Mouse (Mus musculus): Measurements from ENCODE around the gene Tox3. TPM values are rescaled to one million over a fixed set of nuclear protein-coding genes. Genes with fewer than 3 reads are reported as not detected.
A peak's percentile ranks its signal among the peaks of the same experiment; 100 is the strongest.

Gene Tox3
- polyA plus RNA-seq (2016; fragmentation: Nextera tagmentation; extraction: Ambion mirVana) = 0.54 and 0.76 TPM in 2 replicates

- H3K27ac ChIP-seq = no peak within 1 kb of the TSS
- H3K4me1 ChIP-seq = no peaks in the 10 kb centered on the region
- no peaks in the 10 kb centered on the region for H3K36me3 ChIP-seq
- ATAC-seq = no peak
- peak within 1 kb of the TSS; percentile 54 for H3K4me3 ChIP-seq
- peaks cover 46% of the 10 kb centered on the region for H3K27me3 ChIP-seq (replicated peaks)
- H3K4me2 ChIP-seq = peak within 1 kb of the TSS; percentile 69
- no peaks in the 10 kb centered on the region for H3K9me3 ChIP-seq (replicated peaks)
- no peak within 1 kb of the TSS for H3K9ac ChIP-seq
- 5% methylated on average over 46 of the region's 89 CpGs for WGBS (ENCODE audit: insufficient replicate concordance)
Observed at GRCm38 (mm10) chr8:90348178-90348925, at the start of gene Tox3. Gene Tox3, minus strand, starts transcription at chr8:90348343.

GRCm38 (mm10) chr8:90392643-90393042 is 44.5 kb upstream of the Tox3 start:
- no peak overlapping the region for H3K27ac ChIP-seq
- WGBS (ENCODE audit: insufficient replicate concordance) = 84% methylated on average over 2 of the region's 2 CpGs
- H3K9ac ChIP-seq = no peak overlapping the region
- no peaks in the 10 kb centered on the region for H3K36me3 ChIP-seq
- no peaks in the 10 kb centered on the region for H3K27me3 ChIP-seq (replicated peaks)
- H3K4me3 ChIP-seq = no peak overlapping the region
- H3K9me3 ChIP-seq (replicated peaks) = no peaks in the 10 kb centered on the region
- no peaks in the 10 kb centered on the region for H3K4me1 ChIP-seq
- ATAC-seq = no peak
- no peak overlapping the region for H3K4me2 ChIP-seq

- no peak overlapping the region for H3K9ac ChIP-seq
- 28% methylated on average over 3 of the region's 3 CpGs for WGBS (ENCODE audit: insufficient replicate concordance)
- H3K4me1 ChIP-seq = no peaks in the 10 kb centered on the region
- 0 out of 2 replicates have a peak, but pooled peaks have one; percentile 15 for ATAC-seq
- H3K27ac ChIP-seq = no peak overlapping the region
- H3K36me3 ChIP-seq = no peaks in the 10 kb centered on the region
- H3K4me2 ChIP-seq = no peak overlapping the region
- H3K27me3 ChIP-seq (replicated peaks) = no peaks in the 10 kb centered on the region
- H3K9me3 ChIP-seq (replicated peaks) = no peaks in the 10 kb centered on the region
- H3K4me3 ChIP-seq = no peak overlapping the region
Observed at GRCm38 (mm10) chr8:90391483-90392074, 43.4 kb upstream of the Tox3 start.

GRCm38 (mm10) chr8:90390827-90391226 is 42.7 kb upstream of the Tox3 start:
- H3K4me3 ChIP-seq = no peak overlapping the region
- ATAC-seq = no peak
- no peaks in the 10 kb centered on the region for H3K9me3 ChIP-seq (replicated peaks)
- no peak overlapping the region for H3K27ac ChIP-seq
- WGBS (ENCODE audit: insufficient replicate concordance) = 75% methylated on average over 1 of the region's 1 CpGs
- no peaks in the 10 kb centered on the region for H3K36me3 ChIP-seq
- H3K4me1 ChIP-seq = no peaks in the 10 kb centered on the region
- H3K27me3 ChIP-seq (replicated peaks) = no peaks in the 10 kb centered on the region
- H3K4me2 ChIP-seq = no peak overlapping the region
- no peak overlapping the region for H3K9ac ChIP-seq

GRCm38 (mm10) chr8:90379064-90379463 is 30.9 kb upstream of the Tox3 start:
- 80% methylated on average over 6 of the region's 6 CpGs for WGBS (ENCODE audit: insufficient replicate concordance)
- ATAC-seq = no peak

GRCm38 (mm10) chr8:90378036-90378435 is 29.9 kb upstream of the Tox3 start:
- H3K4me3 ChIP-seq = no peak overlapping the region

More at GRCm38 (mm10) chr8:90379064-90379463, 30.9 kb upstream of the Tox3 start:
- Histone ChIP-seq H3K4me1 (no peaks in the 10 kb centered on the region), H3K4me3 (no peak overlapping the region), H3K9ac (no peak overlapping the region), H3K27ac (no peak overlapping the region), H3K36me3 (no peaks in the 10 kb centered on the region), H3K4me2 (no peak overlapping the region), H3K9me3 (replicated peaks) (no peaks in the 10 kb centered on the region), H3K27me3 (replicated peaks) (no peaks in the 10 kb centered on the region)

GRCm38 (mm10) chr8:90371611-90372222 is 23.6 kb upstream of the Tox3 start:
- H3K4me3 ChIP-seq = no peak overlapping the region
- H3K36me3 ChIP-seq = no peaks in the 10 kb centered on the region
- no peaks in the 10 kb centered on the region for H3K4me1 ChIP-seq
- H3K9ac ChIP-seq = no peak overlapping the region
- no peak overlapping the region for H3K4me2 ChIP-seq
- H3K27ac ChIP-seq = no peak overlapping the region
- no peaks in the 10 kb centered on the region for H3K9me3 ChIP-seq (replicated peaks)
- ATAC-seq = no peak
- H3K27me3 ChIP-seq (replicated peaks) = no peaks in the 10 kb centered on the region
- WGBS (ENCODE audit: insufficient replicate concordance) = 68% methylated on average over 10 of the region's 10 CpGs

More at GRCm38 (mm10) chr8:90378036-90378435, 29.9 kb upstream of the Tox3 start:
- H3K4me2 ChIP-seq = no peak overlapping the region
- H3K9ac ChIP-seq = no peak overlapping the region
- 58% methylated on average over 3 of the region's 3 CpGs for WGBS (ENCODE audit: insufficient replicate concordance)
- no peaks in the 10 kb centered on the region for H3K4me1 ChIP-seq
- H3K9me3 ChIP-seq (replicated peaks) = no peaks in the 10 kb centered on the region
- no peaks in the 10 kb centered on the region for H3K27me3 ChIP-seq (replicated peaks)
- no peak for ATAC-seq
- H3K27ac ChIP-seq = no peak overlapping the region
- H3K36me3 ChIP-seq = no peaks in the 10 kb centered on the region

GRCm38 (mm10) chr8:90369876-90370275 is 21.7 kb upstream of the Tox3 start:
- H3K27ac ChIP-seq = no peak overlapping the region

GRCm38 (mm10) chr8:90356729-90357128 is 8.6 kb upstream of the Tox3 start:
- WGBS (ENCODE audit: insufficient replicate concordance) = 30% methylated on average over 3 of the region's 3 CpGs
- H3K4me2 ChIP-seq = no peak overlapping the region
- H3K4me1 ChIP-seq = no peaks in the 10 kb centered on the region
- H3K9ac ChIP-seq = no peak overlapping the region
- no peak for ATAC-seq
- no peak overlapping the region for H3K27ac ChIP-seq
- no peaks in the 10 kb centered on the region for H3K27me3 ChIP-seq (replicated peaks)
- H3K9me3 ChIP-seq (replicated peaks) = no peaks in the 10 kb centered on the region
- no peaks in the 10 kb centered on the region for H3K36me3 ChIP-seq
- no peak overlapping the region for H3K4me3 ChIP-seq

More at GRCm38 (mm10) chr8:90369876-90370275, 21.7 kb upstream of the Tox3 start:
- no peak for ATAC-seq
- no peak overlapping the region for H3K4me2 ChIP-seq
- H3K36me3 ChIP-seq = no peaks in the 10 kb centered on the region
- no peak overlapping the region for H3K4me3 ChIP-seq
- no peaks in the 10 kb centered on the region for H3K4me1 ChIP-seq
- no peaks in the 10 kb centered on the region for H3K27me3 ChIP-seq (replicated peaks)
- WGBS (ENCODE audit: insufficient replicate concordance) = 17% methylated on average over 3 of the region's 3 CpGs
- H3K9me3 ChIP-seq (replicated peaks) = no peaks in the 10 kb centered on the region
- no peak overlapping the region for H3K9ac ChIP-seq

- Histone ChIP-seq H3K9ac (no peak overlapping the region), H3K4me2 (no peak overlapping the region), H3K9me3 (replicated peaks) (no peaks in the 10 kb centered on the region), H3K27me3 (replicated peaks) (peaks cover 4% of the 10 kb centered on the region), H3K27ac (no peak overlapping the region), H3K4me3 (no peak overlapping the region), H3K4me1 (no peaks in the 10 kb centered on the region), H3K36me3 (no peaks in the 10 kb centered on the region)
- 64% methylated on average over 3 of the region's 3 CpGs for WGBS (ENCODE audit: insufficient replicate concordance)
- ATAC-seq = no peak
Observed at GRCm38 (mm10) chr8:90354782-90355181, 6.6 kb upstream of the Tox3 start.

GRCm38 (mm10) chr8:90353960-90354540 is 5.9 kb upstream of the Tox3 start:
- WGBS (ENCODE audit: insufficient replicate concordance) = 72% methylated on average over 16 of the region's 16 CpGs
- Histone ChIP-seq H3K9me3 (replicated peaks) (no peaks in the 10 kb centered on the region), H3K36me3 (no peaks in the 10 kb centered on the region), H3K4me3 (no peak overlapping the region), H3K9ac (no peak overlapping the region), H3K27me3 (replicated peaks) (peaks cover 11% of the 10 kb centered on the region), H3K27ac (no peak overlapping the region), H3K4me1 (no peaks in the 10 kb centered on the region), H3K4me2 (no peak overlapping the region)
- ATAC-seq = no peak

- no peak overlapping the region for H3K9ac ChIP-seq
- no peak overlapping the region for H3K4me2 ChIP-seq
- no peak overlapping the region for H3K4me3 ChIP-seq
- no peaks in the 10 kb centered on the region for H3K9me3 ChIP-seq (replicated peaks)
- no peaks in the 10 kb centered on the region for H3K4me1 ChIP-seq
- H3K36me3 ChIP-seq = no peaks in the 10 kb centered on the region
- H3K27ac ChIP-seq = no peak overlapping the region
- ATAC-seq = no peak
- H3K27me3 ChIP-seq (replicated peaks) = peaks cover 17% of the 10 kb centered on the region
- WGBS (ENCODE audit: insufficient replicate concordance) = 59% methylated on average over 2 of the region's 2 CpGs
Observed at GRCm38 (mm10) chr8:90353499-90353898, 5.4 kb upstream of the Tox3 start.

Measured in liver, embryonic 12.5 days (tissue).